Mouse (Mus musculus): Measurements from ENCODE around the gene Gm20854. TPM values are rescaled to one million over a fixed set of nuclear protein-coding genes. Genes with fewer than 3 reads are reported as not detected.
"Not testable (repeated sequence)": the region's sequence is repeated elsewhere in the genome, so short reads cannot be mapped to it uniquely, and the experiment has no call there.

The Gm20854 gene
- total RNA-seq (2021): not detected
- long read RNA-seq, experiment 1: 0 reads
- long read RNA-seq, experiment 2: 0 reads

- DNase-seq: not testable (repeated sequence)
These were observed at the start of gene Gm20854 for GRCm38 (mm10) chrY:85530808-85531207. Gene Gm20854 (minus strand): TSS chrY:85530908.
